Mouse (Mus musculus): ENCODE results near the gene Fkbp8. TPM values are rescaled to one million over a fixed set of nuclear protein-coding genes. Genes with fewer than 3 reads are reported as not detected.
A peak's percentile ranks its signal among the peaks of the same experiment; 100 is the strongest.

Fkbp8 gene
- polyA plus RNA-seq, 1 experiment from 2014 or later, result 103 TPM

DNA sequence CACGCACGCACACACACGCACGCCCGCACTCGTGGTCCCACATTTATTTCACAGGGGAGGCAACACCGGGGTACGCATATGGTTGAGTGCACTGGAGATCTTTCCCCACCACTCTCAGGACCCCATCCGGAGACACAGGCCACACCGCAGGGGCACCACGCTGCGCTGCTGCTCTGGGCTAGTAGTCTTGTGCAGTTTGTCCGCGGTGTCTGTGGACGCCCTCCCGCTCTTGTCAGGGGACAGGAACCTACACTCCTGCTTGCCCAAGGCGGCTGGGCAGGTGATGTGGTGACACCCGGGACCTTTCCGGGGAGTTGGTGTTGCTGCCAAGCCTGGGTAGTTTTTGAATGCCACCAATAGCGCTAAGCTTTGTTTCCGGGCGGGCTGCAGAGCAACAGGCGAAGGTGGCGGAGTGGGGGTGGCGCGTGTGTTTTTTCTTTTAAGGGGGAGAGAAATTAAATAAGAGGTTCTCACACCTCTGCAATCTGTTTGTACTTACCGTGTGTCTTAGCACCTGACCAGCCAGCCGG is 33.0 kb upstream of the Fkbp8 start:
- no peak overlapping the region for H3K4me3 ChIP-seq (ENCODE audit: inconsistent target)
- H3K27ac ChIP-seq, result no peak overlapping the region
- no peaks in the 10 kb centered on the region for H3K79me2 ChIP-seq (ENCODE audit: inconsistent target)
- 5% methylated on average over 26 of the region's 28 CpGs for WGBS (ENCODE audit: missing documents)
- no peaks in the 10 kb centered on the region for H3K36me3 ChIP-seq (ENCODE audit: inconsistent target)

DNA sequence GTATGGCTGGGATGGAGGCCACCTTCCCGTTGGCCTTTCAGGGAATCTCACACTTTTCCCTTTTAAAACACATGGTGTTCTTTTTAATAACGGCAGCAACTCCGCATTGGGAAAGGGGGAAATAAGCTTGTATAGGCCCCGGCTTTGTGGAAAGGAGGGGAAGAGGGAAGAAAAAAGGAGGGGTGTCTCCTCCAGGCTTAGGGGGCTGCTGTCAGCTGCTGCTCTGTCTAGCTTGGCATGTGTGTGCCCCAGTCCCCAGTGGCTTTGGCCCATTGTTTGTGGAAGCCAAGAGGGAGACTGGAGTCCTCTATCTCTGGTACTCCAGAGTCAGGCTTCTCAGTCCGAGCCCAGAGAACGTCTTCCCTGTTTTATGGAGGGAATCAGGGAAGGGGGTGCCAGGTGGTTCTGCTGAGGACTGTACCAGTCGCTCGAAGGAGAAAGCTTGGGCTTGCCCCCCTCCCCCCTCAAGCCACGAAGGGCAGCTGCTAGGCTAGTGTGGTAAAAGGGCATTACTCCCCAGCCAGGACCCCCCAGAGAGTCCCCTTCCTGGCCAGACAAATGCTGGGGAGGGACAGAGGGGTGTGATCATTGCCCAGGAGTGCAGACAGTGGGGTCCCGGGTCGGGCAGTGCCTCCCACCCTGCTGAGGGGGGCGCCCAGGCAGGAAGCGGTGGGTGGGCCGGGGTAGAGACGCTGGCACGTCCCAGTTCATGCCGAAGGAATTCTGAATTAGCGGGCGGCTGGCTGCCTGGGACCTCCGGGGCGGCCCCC is 32.3 kb upstream of the Fkbp8 start:
- H3K4me3 ChIP-seq (ENCODE audit: inconsistent target), result no peak overlapping the region
- no peak overlapping the region for H3K27ac ChIP-seq
- no peaks in the 10 kb centered on the region for H3K79me2 ChIP-seq (ENCODE audit: inconsistent target)
- no peaks in the 10 kb centered on the region for H3K36me3 ChIP-seq (ENCODE audit: inconsistent target)
- 6% methylated on average over 20 of the region's 21 CpGs for WGBS (ENCODE audit: missing documents)

- no peaks in the 10 kb centered on the region for H3K36me3 ChIP-seq (ENCODE audit: inconsistent target)
- 23% methylated on average over 12 of the region's 12 CpGs for WGBS (ENCODE audit: missing documents)
- H3K4me3 ChIP-seq (ENCODE audit: inconsistent target), result no peak overlapping the region
- H3K79me2 ChIP-seq (ENCODE audit: inconsistent target), result no peaks in the 10 kb centered on the region
- no peak overlapping the region for H3K27ac ChIP-seq
Measured at GRCm38 (mm10) chr8:70495771-70496062, 31.8 kb upstream of the Fkbp8 start.

DNA sequence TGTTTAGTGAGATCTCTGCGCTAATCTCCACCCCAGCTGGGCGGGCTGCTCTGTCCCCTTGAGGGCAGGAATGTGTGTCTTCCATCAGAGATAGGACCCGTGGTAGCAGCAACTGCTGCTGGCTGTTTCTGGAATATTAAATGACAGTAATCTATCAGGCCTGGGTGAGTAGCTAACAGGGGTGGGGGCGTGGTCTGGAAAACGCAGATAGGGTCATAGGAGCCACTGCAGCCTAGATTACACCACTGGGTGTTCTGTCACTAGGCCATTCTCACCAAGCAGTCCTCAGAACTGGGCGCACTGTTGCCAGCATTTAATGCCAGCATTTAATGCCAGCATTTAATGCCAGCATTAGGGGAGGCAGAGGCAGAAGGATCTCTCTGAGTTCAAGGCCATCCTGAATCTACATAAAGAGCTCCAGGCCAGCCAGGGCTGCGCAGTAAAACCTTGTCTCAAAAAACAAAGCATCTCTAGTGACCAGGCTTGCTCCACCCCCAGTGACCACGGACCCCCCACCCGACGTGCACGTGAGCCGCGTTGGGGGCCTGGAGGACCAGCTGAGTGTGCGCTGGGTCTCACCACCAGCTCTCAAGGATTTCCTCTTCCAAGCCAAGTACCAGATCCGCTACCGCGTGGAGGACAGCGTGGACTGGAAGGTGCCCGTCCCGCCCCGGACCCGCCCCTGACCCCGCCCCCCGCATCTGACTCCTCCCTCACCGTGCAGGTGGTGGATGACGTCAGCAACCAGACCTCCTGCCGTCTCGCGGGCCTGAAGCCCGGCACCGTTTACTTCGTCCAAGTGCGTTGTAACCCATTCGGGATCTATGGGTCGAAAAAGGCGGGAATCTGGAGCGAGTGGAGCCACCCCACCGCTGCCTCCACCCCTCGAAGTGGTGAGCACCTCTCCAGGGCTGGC is 26.9 kb upstream of the Fkbp8 start:
- 17% methylated on average over 35 of the region's 39 CpGs for whole genome bisulfite sequencing (ENCODE audit: missing documents)
- Histone ChIP-seq H3K79me2 (ENCODE audit: inconsistent target) (no peaks in the 10 kb centered on the region; the same call in 1 of the 2 replicates), H3K36me3 (ENCODE audit: inconsistent target) (no peaks in the 10 kb centered on the region), H3K27ac (no peak overlapping the region), H3K4me3 (ENCODE audit: inconsistent target) (no peak overlapping the region)

GRCm38 (mm10) chr8:70501820-70502529 is 25.5 kb upstream of the Fkbp8 start:
- H3K4me3 ChIP-seq (ENCODE audit: inconsistent target), result no peak overlapping the region
- H3K27ac ChIP-seq, result no peak overlapping the region
- H3K79me2 ChIP-seq (ENCODE audit: inconsistent target), result peaks cover 4% of the 10 kb centered on the region; the same call in 1 of the 2 replicates
- 31% methylated on average over 23 of the region's 23 CpGs for WGBS (ENCODE audit: missing documents)
- H3K36me3 ChIP-seq (ENCODE audit: inconsistent target), result no peaks in the 10 kb centered on the region

DNA sequence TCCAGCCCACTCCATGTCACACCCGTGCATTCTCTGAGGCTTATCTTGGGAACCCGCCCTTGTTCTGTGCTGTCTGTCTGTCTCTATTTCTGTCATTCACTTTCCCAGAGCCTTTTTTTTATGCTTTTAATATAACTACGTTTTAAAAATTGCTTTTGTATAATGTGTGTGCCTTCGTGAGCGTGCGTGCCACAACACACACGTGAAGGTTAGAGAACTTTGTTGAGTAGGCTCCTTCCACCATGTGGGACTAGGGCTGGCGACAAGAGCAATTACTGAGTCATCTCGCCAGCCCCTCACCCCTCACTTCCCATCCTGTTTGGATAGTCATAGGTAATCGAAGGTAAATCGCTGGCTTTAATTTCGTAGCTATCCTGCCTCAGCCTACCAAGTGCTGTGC is 25.0 kb upstream of the Fkbp8 start:
- Histone ChIP-seq H3K36me3 (ENCODE audit: inconsistent target) (peaks cover 2% of the 10 kb centered on the region; the same call in 1 of the 2 replicates), H3K27ac (no peak overlapping the region), H3K4me3 (ENCODE audit: inconsistent target) (no peak overlapping the region), H3K79me2 (ENCODE audit: inconsistent target) (peaks cover 4% of the 10 kb centered on the region; the same call in 1 of the 2 replicates)
- 67% methylated on average over 12 of the region's 12 CpGs for WGBS (ENCODE audit: missing documents)

GRCm38 (mm10) chr8:70503062-70503750 is 24.3 kb upstream of the Fkbp8 start:
- 19% methylated on average over 40 of the region's 46 CpGs for WGBS (ENCODE audit: missing documents)
- Histone ChIP-seq H3K27ac (no peak overlapping the region), H3K4me3 (ENCODE audit: inconsistent target) (no peak overlapping the region), H3K79me2 (ENCODE audit: inconsistent target) (peaks cover 7% of the 10 kb centered on the region; the same call in 1 of the 2 replicates), H3K36me3 (ENCODE audit: inconsistent target) (peaks cover 7% of the 10 kb centered on the region; the same call in 1 of the 2 replicates)

DNA sequence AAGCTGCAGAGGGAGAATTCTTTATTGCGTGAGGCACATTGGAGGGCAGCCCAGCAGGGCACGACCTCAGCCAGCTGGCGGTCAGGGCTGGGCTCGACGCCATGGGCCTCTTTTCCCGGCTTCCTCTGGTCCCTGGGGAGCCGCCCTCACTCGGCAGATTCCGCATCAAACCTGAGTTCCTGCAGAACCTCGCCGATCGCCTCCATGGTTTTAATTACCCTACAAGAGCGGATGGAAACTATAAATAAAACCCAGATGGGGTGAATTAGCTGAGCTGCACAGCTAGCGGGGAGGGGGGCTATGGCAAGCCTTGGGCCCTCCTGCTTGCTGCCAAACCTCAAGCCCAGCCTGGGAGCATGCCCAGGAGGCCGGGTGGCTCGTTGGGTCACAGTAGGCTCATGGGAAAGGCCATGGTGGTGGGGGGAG is 23.2 kb upstream of the Fkbp8 start:
- Histone ChIP-seq H3K79me2 (ENCODE audit: inconsistent target) (peaks cover 18% of the 10 kb centered on the region), H3K4me3 (ENCODE audit: inconsistent target) (no peak overlapping the region), H3K27ac (no peak overlapping the region), H3K36me3 (ENCODE audit: inconsistent target) (peaks cover 7% of the 10 kb centered on the region; the same call in 1 of the 2 replicates)
- WGBS (ENCODE audit: missing documents), result 95% methylated on average over 16 of the region's 16 CpGs

- 89% methylated on average over 3 of the region's 3 CpGs for WGBS (ENCODE audit: missing documents)
- peaks cover 7% of the 10 kb centered on the region; the same call in 1 of the 2 replicates for H3K36me3 ChIP-seq (ENCODE audit: inconsistent target)
- H3K4me3 ChIP-seq (ENCODE audit: inconsistent target), result no peak overlapping the region
- H3K79me2 ChIP-seq (ENCODE audit: inconsistent target), result peaks cover 24% of the 10 kb centered on the region
- no peak overlapping the region for H3K27ac ChIP-seq
Measured at GRCm38 (mm10) chr8:70504851-70505250, 22.7 kb upstream of the Fkbp8 start.

DNA sequence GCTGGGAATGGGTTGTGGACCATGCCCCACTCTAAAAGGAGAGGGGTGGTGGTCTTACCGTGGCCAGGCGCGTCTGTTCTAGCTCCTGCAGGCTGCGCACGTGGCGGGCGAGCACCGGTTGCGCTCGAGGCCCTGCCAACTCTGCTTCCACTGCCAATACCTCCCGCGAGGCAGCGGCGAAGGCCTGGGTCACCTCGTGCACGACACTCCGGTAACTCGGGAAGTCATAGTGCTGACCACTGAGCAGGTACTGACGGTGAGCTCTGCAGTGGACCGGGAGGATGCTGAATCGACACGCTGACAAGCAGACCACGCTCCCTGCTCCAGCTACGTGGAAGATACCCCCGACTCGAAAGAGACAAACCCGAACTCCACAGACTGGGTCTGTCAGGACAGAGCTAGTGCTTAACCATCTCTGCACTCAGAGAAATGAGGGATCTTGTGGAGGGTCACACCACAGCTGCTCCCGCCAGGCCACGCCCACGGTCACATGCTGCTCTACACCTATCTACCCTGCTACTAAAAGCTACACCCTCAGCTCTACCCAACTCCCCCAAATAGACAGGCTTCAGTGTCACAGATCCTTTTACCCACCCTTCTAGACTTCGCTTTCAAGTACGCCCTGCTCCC is 21.7 kb upstream of the Fkbp8 start:
- Histone ChIP-seq H3K4me3 (ENCODE audit: inconsistent target) (peak overlapping the region; percentile 63), H3K79me2 (ENCODE audit: inconsistent target) (peaks cover 27% of the 10 kb centered on the region), H3K27ac (peak overlapping the region; percentile 29), H3K36me3 (ENCODE audit: inconsistent target) (peaks cover 7% of the 10 kb centered on the region; the same call in 1 of the 2 replicates)
- 48% methylated on average over 27 of the region's 32 CpGs for WGBS (ENCODE audit: missing documents)

- Histone ChIP-seq H3K79me2 (ENCODE audit: inconsistent target) (peaks cover 33% of the 10 kb centered on the region), H3K27ac (peak within 1 kb of the TSS; percentile 29), H3K4me3 (ENCODE audit: inconsistent target) (peak within 1 kb of the TSS; percentile 63), H3K36me3 (ENCODE audit: inconsistent target) (peaks cover 7% of the 10 kb centered on the region; the same call in 1 of the 2 replicates)
- 9% methylated on average over 27 of the region's 40 CpGs for WGBS (ENCODE audit: missing documents)
Measured at GRCm38 (mm10) chr8:70506328-70507026, 21.0 kb upstream of the Fkbp8 start, which contains the start of gene Rex1bd. Rex1bd (minus strand) TSS chr8:70506752.

DNA sequence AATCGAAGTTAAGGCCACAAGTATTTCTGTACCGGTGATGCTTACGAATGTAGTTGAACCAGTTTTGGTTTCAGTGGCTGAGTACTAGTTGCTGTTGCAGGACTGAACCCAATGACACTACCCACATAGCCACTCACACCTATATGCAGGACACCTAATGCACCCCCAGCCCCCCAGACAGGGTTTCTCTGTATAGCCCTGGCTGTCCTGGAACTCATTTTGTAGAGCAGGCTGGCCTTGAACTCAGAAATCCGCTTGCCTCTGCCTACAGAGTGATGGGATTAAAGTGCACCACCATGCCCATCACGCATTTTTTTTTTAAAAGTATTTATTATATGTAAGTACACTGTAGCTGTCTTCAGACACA is 20.5 kb upstream of the Fkbp8 start:
- no peak overlapping the region for H3K4me3 ChIP-seq (ENCODE audit: inconsistent target)
- no peak overlapping the region for H3K27ac ChIP-seq
- H3K79me2 ChIP-seq (ENCODE audit: inconsistent target), result peaks cover 39% of the 10 kb centered on the region
- 85% methylated on average over 5 of the region's 5 CpGs for WGBS (ENCODE audit: missing documents)
- H3K36me3 ChIP-seq (ENCODE audit: inconsistent target), result peaks cover 7% of the 10 kb centered on the region; the same call in 1 of the 2 replicates
